Mouse (Mus musculus) neural tube, embryonic 14.5 days (tissue): Measurements from ENCODE around the gene Obscn. TPM values are rescaled to one million over a fixed set of nuclear protein-coding genes. Genes with fewer than 3 reads are reported as not detected.

Experiments
- ATAC-seq: fragments of 200-750 bp; cut with Nextera tagmentation; 2 replicates; pipeline ENCODE4 v1.8.0; 2017; ENCODE audit warnings: low read depth, mild to moderate bottlenecking, moderate TSS enrichment, moderate library complexity
- H3K27ac ChIP-seq: fragments of 300-500 bp; sonication (generic); 2 replicates; pipeline ENCODE4 v1.5.1; 2014; ENCODE audit warnings: low read depth, mild to moderate bottlenecking, control low read depth, low read length, moderate library complexity, mixed read lengths
- H3K27me3 ChIP-seq: fragments of 300-500 bp; sonication (generic); 2 replicates; pipeline ENCODE4 v1.6.1; 2014; ENCODE audit warnings: low read length; ENCODE audit not compliant: control insufficient read depth, insufficient read depth
- H3K36me3 ChIP-seq: fragments of 300-500 bp; sonication (generic); 2 replicates; pipeline ENCODE4 v1.6.1; 2014; ENCODE audit warnings: low read length, mixed read lengths; ENCODE audit not compliant: control insufficient read depth, insufficient read depth
- H3K4me1 ChIP-seq: fragments of 300-500 bp; sonication (generic); 2 replicates; pipeline ENCODE4 v1.6.1; 2014; ENCODE audit warnings: low read length; ENCODE audit not compliant: control insufficient read depth, insufficient read depth
- H3K4me2 ChIP-seq: fragments of 300-500 bp; sonication (generic); 2 replicates; pipeline ENCODE4 v1.6.1; 2014; ENCODE audit warnings: mild to moderate bottlenecking, low read depth, low read length, control low read depth
- H3K4me3 ChIP-seq: fragments of 300-500 bp; sonication (generic); 2 replicates; pipeline ENCODE4 v1.5.1; 2014; ENCODE audit warnings: low read depth, low read length, control low read depth, mixed read lengths
- H3K9ac ChIP-seq: fragments of 300-500 bp; sonication (generic); replicated peaks from 2 replicates; pipeline ENCODE4 v1.6.1; 2014; ENCODE audit warnings: low read depth, mild to moderate bottlenecking, control low read depth, low read length, mixed read lengths
- H3K9me3 ChIP-seq: fragments of 300-500 bp; sonication (generic); 2 replicates; pipeline ENCODE4 v1.6.1; 2016; ENCODE audit warnings: low read length; ENCODE audit not compliant: control insufficient read depth
- WGBS: fragments of 180-500 bp; shearing (Covaris S2); extraction: QIAGEN DNeasy Blood & Tissue Kit; methylation state at CpG from one replicate; pipeline ENCODE4 v1.1.7; 2014; 5-methylcytosine and 5-hydroxymethylcytosine counted together
- polyA plus RNA-seq: library from polyadenylated mRNA; unstranded; fragments of >200 nt; fragmentation: Nextera tagmentation; extraction: Ambion mirVana; gene quantifications from 2 replicates; pipeline ENCODE4 v1.2.1, GENCODE M21; 2014

Obscn gene
- polyA plus RNA-seq, 1 experiment from 2014 or later = 0.74 TPM

- 95% methylated on average over 10 of the region's 10 CpGs for WGBS
- no peak overlapping the region for H3K4me3 ChIP-seq
- no peak for ATAC-seq
These were observed 48.6 kb downstream of the Obscn start for GRCm38 (mm10) chr11:59087581-59087980.

GRCm38 (mm10) chr11:59085200-59085599 lies 51.0 kb downstream of the Obscn start:
- no peak overlapping the region for H3K4me2 ChIP-seq
- no peaks in the 10 kb centered on the region for H3K9me3 ChIP-seq
- H3K9ac ChIP-seq = no peak overlapping the region
- WGBS = 80% methylated on average over 6 of the region's 6 CpGs
- H3K36me3 ChIP-seq = no peaks in the 10 kb centered on the region
- no peak overlapping the region for H3K4me3 ChIP-seq
- no peaks in the 10 kb centered on the region for H3K27me3 ChIP-seq
- H3K4me1 ChIP-seq = no peaks in the 10 kb centered on the region
- ATAC-seq = no peak
- no peak overlapping the region for H3K27ac ChIP-seq

More at GRCm38 (mm10) chr11:59087581-59087980, 48.6 kb downstream of the Obscn start:
- Histone ChIP-seq H3K27ac (no peak overlapping the region), H3K27me3 (no peaks in the 10 kb centered on the region), H3K4me1 (no peaks in the 10 kb centered on the region), H3K4me2 (no peak overlapping the region), H3K9me3 (no peaks in the 10 kb centered on the region), H3K9ac (no peak overlapping the region), H3K36me3 (no peaks in the 10 kb centered on the region)

- WGBS = 92% methylated on average over 3 of the region's 3 CpGs
- no peaks in the 10 kb centered on the region for H3K36me3 ChIP-seq
- H3K27ac ChIP-seq = no peak overlapping the region
- no peaks in the 10 kb centered on the region for H3K27me3 ChIP-seq
- H3K4me3 ChIP-seq = no peak overlapping the region
- no peaks in the 10 kb centered on the region for H3K9me3 ChIP-seq
- no peak for ATAC-seq
- no peak overlapping the region for H3K4me2 ChIP-seq
- no peak overlapping the region for H3K9ac ChIP-seq
- no peaks in the 10 kb centered on the region for H3K4me1 ChIP-seq
These were observed 53.1 kb downstream of the Obscn start for GRCm38 (mm10) chr11:59083125-59083524.

- ATAC-seq = no peak
- H3K9ac ChIP-seq = no peak overlapping the region
- 91% methylated on average over 11 of the region's 11 CpGs for WGBS
- no peaks in the 10 kb centered on the region for H3K27me3 ChIP-seq
- H3K4me3 ChIP-seq = no peak overlapping the region
- H3K27ac ChIP-seq = no peak overlapping the region
- H3K4me2 ChIP-seq = no peak overlapping the region
- H3K9me3 ChIP-seq = no peaks in the 10 kb centered on the region
- H3K4me1 ChIP-seq = no peaks in the 10 kb centered on the region
- no peaks in the 10 kb centered on the region for H3K36me3 ChIP-seq
These were observed 57.9 kb downstream of the Obscn start for GRCm38 (mm10) chr11:59078311-59078710.

GRCm38 (mm10) chr11:59070321-59070720 lies 65.9 kb downstream of the Obscn start:
- no peak overlapping the region for H3K4me2 ChIP-seq
- H3K36me3 ChIP-seq = no peaks in the 10 kb centered on the region
- 81% methylated on average over 2 of the region's 2 CpGs for WGBS
- no peaks in the 10 kb centered on the region for H3K27me3 ChIP-seq
- ATAC-seq = no peak
- no peaks in the 10 kb centered on the region for H3K4me1 ChIP-seq
- no peak overlapping the region for H3K27ac ChIP-seq
- H3K9me3 ChIP-seq = no peaks in the 10 kb centered on the region
- no peak overlapping the region for H3K9ac ChIP-seq
- no peak overlapping the region for H3K4me3 ChIP-seq

- Histone ChIP-seq H3K27ac (no peak overlapping the region), H3K9ac (no peak overlapping the region), H3K4me2 (no peak overlapping the region), H3K4me1 (no peaks in the 10 kb centered on the region), H3K9me3 (no peaks in the 10 kb centered on the region), H3K27me3 (no peaks in the 10 kb centered on the region), H3K4me3 (no peak overlapping the region), H3K36me3 (no peaks in the 10 kb centered on the region)
- ATAC-seq = no peak
- 83% methylated on average over 8 of the region's 8 CpGs for WGBS
These were observed 67.3 kb downstream of the Obscn start for GRCm38 (mm10) chr11:59068922-59069321.

- H3K4me1 ChIP-seq = no peaks in the 10 kb centered on the region
- H3K9me3 ChIP-seq = no peaks in the 10 kb centered on the region
- 25% methylated on average over 1 of the region's 1 CpGs for WGBS
- ATAC-seq = no peak
- H3K9ac ChIP-seq = no peak overlapping the region
- no peak overlapping the region for H3K27ac ChIP-seq
- H3K36me3 ChIP-seq = no peaks in the 10 kb centered on the region
- H3K27me3 ChIP-seq = no peaks in the 10 kb centered on the region
- H3K4me3 ChIP-seq = no peak overlapping the region
- H3K4me2 ChIP-seq = no peak overlapping the region
These were observed 67.8 kb downstream of the Obscn start for GRCm38 (mm10) chr11:59068433-59068832.

- Histone ChIP-seq H3K4me2 (no peak overlapping the region), H3K9me3 (no peaks in the 10 kb centered on the region), H3K9ac (no peak overlapping the region), H3K4me1 (no peaks in the 10 kb centered on the region), H3K36me3 (no peaks in the 10 kb centered on the region), H3K27me3 (no peaks in the 10 kb centered on the region), H3K27ac (no peak overlapping the region), H3K4me3 (no peak overlapping the region)
- ATAC-seq = no peak
- 91% methylated on average over 9 of the region's 9 CpGs for WGBS
These were observed 68.3 kb downstream of the Obscn start for GRCm38 (mm10) chr11:59067921-59068320.

GRCm38 (mm10) chr11:59058025-59058424 lies 78.2 kb downstream of the Obscn start:
- ATAC-seq = no peak
- H3K27ac ChIP-seq = no peak overlapping the region
- no peak overlapping the region for H3K4me3 ChIP-seq
- H3K27me3 ChIP-seq = no peaks in the 10 kb centered on the region
- WGBS = 72% methylated on average over 3 of the region's 3 CpGs
- no peaks in the 10 kb centered on the region for H3K4me1 ChIP-seq
- no peak overlapping the region for H3K9ac ChIP-seq
- H3K9me3 ChIP-seq = no peaks in the 10 kb centered on the region
- H3K36me3 ChIP-seq = no peaks in the 10 kb centered on the region
- no peak overlapping the region for H3K4me2 ChIP-seq

GRCm38 (mm10) chr11:59051031-59051430 lies 85.2 kb downstream of the Obscn start:
- Histone ChIP-seq H3K36me3 (no peaks in the 10 kb centered on the region), H3K27ac (no peak overlapping the region), H3K4me3 (no peak overlapping the region), H3K4me2 (no peak overlapping the region), H3K9ac (no peak overlapping the region), H3K9me3 (no peaks in the 10 kb centered on the region), H3K27me3 (no peaks in the 10 kb centered on the region), H3K4me1 (no peaks in the 10 kb centered on the region)
- WGBS = 81% methylated on average over 9 of the region's 9 CpGs
- no peak for ATAC-seq
